Mouse (Mus musculus) layer of hippocampus, adult 9-10 months (tissue): ENCODE measurements around the gene Serpinf2.
"Not testable (repeated sequence)": the region's sequence is repeated elsewhere in the genome, so short reads cannot be mapped to it uniquely, and the experiment has no call there.

ENCODE experiments used
- DNase-seq: peaks from one replicate; pipeline ENCODE4 v3.0.0; 2022; ENCODE audit warnings: low spot score

The Serpinf2 gene

DNA sequence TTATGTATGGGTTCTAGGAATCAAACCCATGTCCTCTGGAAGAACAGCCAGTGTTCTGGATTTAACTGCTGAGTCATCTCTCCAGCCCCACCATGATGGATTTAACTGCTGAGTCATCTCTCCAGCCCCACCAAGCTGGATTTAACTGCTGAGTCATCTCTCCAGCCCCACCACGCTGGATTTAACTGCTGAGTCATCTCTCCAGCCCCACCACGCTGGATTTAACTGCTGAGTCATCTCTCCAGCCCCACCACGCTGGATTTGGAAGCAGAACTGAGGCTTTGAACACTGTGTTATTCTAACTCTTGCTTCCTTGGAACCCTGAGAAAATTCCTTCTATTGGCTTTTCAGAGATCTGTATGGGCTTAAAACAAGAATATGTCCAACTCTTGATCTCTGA, 55.9 kb downstream of the Serpinf2 start:
- DNase-seq = not testable (repeated sequence)
